Mouse (Mus musculus) liver, embryonic 14.5 days (tissue): ENCODE measurements around the gene Tbc1d9.

Experiments
- CTCF ChIP-seq: IDR thresholded peaks from 2 replicates; pipeline ENCODE4 v1.5.1; 2016; ENCODE audit warnings: antibody characterized with exemption, low read depth, control low read depth
- EP300 ChIP-seq: IDR thresholded peaks from 2 replicates; pipeline ENCODE4 v1.6.1; 2016; ENCODE audit warnings: antibody characterized with exemption, low read depth

DNA sequence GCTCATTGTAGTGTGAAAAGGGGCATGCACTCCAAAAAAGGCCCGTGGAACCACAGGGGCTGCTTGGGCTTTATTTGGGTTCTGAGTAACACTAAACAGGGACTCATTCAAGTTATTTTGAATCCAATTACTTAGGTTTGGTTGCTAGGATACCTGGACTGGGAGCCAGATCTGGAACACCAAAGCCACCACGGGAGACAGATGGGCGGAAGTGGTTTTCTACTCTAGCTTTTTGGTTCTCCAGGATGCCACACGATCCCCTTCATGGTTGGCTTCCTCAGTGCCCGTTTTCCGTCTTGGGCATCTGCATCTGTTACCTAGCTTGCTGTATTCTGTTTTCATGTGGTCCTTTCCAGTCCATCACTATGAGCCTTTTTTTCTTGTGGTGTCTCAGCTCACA, 30.9 kb downstream of the Tbc1d9 start:
- TF ChIP-seq CTCF (no peak), EP300 (no peak)
